Mouse (Mus musculus) liver, adult (tissue): ENCODE measurements around the gene Kpna6.

Experiments
- GATA4 ChIP-seq: IDR thresholded peaks from 2 replicates; pipeline ENCODE4 v1.6.1; 2014; ENCODE audit warnings: mild to moderate bottlenecking, low read length; ENCODE audit not compliant: insufficient replicate concordance

Gene Kpna6

DNA sequence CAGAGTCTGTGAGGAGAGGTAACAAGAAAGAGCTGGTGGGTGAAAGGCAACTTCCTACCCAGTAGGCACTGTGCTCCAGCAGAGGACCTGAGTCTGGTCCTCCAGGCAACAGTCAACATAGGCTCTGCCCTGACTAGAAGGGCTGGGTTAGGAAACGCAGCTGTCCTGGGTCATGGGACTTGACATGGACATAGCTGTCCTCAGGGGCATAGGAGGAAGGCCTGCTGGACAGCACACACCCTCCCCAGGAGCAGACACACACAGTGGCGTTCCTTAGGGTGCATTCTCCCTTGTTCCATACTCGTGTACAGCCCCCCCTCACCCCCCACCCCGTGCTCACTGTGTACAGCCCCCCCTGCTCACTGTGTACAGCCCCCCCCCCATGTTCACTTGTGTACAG is 62.1 kb downstream of the Kpna6 start:
- no peak for TF ChIP-seq GATA4

- TF ChIP-seq GATA4 = no peak
These were observed 62.5 kb downstream of the Kpna6 start for GRCm38 (mm10) chr4:129610026-129610425.

DNA sequence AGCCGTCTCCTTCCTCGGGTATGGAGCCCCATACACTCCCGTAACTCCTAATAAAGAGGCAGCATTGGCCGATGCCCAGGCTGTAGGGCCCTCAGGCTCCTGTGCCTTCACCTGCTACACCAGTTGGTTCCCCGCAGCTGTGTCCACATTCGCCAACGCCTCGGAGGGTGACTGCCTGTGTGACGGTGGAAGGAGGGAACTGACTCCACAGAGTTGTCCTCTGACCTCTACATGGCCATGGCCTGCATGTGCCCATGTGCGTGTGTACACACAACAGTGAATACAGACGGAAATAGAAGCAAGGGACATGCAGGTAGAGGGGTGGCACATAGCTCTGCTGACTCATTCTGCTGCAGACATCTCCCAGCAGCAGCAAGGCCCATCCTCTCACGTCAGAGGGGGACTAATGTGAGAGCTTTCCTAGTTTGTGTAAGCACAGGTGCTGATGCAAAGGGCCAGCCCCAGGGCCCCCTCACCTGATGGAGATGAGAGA is 63.4 kb downstream of the Kpna6 start:
- TF ChIP-seq GATA4 = no peak

GRCm38 (mm10) chr4:129608426-129609025 is 64.0 kb downstream of the Kpna6 start:
- no peak for TF ChIP-seq GATA4

DNA sequence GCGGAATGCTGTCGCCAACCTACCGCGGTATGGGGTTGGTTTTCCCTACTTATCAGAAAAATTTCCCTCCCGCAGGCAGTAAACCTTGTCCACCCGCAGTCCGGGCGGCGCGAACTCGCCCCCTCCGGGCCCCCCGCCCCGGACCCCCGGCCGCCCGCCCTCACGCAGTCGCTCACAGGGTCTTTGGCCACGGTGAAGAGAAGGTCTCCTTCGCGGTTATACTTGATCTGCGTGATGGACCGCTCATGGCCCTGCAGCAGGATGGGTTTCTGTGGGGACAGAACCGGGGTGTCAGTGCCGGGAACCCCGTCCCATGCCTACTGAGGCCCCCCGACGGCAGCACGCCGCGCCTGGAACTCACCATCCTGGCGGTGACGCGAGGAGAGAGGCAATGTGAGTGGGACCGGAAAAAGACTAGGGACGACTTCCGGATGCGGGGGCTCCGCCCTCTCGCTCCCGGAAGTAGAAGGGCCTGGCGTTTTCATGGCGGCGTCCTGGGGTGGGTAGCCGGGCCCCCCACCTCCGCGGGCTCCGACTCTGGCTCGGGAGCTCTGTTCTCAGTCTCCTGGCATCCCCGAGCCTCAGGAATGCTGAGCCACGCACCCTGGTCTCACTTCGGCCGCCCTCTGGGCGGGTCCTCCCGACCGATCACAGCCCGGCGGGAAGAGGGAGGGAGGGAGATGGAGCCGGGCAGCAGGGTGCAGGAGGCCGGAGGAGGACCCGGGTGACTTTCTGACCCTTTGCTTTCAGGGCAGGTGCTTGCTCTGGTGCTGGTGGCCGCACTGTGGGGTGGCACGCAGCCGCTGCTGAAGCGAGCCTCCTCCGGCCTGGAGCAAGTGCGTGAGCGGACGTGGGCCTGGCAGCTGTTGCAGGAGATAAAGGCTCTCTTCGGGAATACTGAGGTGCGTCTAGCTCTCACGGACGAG is 72.1 kb downstream of the Kpna6 start, which contains the start of the genes Eif3i and Tmem234:
Eif3i (minus strand) TSS at position 416 of the 926 bp plus-strand sequence.
Tmem234 (plus strand) TSS at position 436 of the 926 bp plus-strand sequence.
- peak; percentile 23; the same call in 1 of the 2 replicates for TF ChIP-seq GATA4
